Mouse (Mus musculus) heart, adult 11 months (tissue): ENCODE measurements around the gene Auts2.

Source experiments
- DNase-seq: peaks from one replicate; pipeline ENCODE4 v3.0.0; 2022

Gene Auts2

GRCm38 (mm10) chr5:131828607-131829006, 714.5 kb downstream of the Auts2 start:
- DNase-seq = no peak

DNA sequence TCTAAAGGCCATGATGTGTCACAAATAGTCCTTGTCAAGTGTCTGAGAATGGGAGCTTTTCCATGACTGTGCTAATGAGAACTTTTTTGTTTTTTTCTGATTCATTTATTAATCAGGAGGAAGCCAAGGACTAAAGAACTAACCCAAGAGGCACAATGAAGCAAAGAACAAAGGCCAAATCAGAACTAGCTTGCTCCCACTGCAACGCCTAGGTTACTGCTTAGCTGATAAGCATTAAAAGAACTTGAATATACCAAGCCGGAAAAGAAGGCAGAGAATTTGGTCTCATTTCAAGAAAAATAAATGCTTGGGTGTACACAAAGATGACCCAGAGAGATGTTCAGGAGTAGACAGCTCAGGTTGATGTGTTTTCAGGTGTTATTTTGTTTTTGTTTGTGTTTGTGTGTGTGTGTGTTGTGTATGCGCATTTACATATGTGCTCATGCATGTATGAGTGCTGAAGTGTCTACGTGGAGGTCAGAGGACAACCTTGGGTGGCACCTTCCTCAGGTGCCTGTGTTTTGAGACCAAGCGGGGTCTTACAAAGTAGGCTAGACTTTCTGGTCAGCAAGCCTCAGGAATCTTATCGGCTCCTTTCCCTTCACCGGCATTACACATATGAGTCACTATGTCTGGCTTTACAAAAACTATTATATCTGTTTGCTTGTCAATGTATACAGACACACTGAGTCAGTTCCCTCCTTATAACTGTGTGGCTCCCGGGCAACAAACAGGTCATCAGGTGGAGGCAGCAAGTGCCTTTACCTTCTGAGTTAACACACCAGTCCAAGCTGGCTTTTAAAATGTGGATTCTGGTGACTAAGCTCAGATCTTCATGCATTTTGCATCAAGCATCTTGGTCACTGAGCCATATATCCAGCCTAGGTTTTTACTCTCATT, 716.5 kb downstream of the Auts2 start:
- DNase-seq = peak; percentile 68

DNA sequence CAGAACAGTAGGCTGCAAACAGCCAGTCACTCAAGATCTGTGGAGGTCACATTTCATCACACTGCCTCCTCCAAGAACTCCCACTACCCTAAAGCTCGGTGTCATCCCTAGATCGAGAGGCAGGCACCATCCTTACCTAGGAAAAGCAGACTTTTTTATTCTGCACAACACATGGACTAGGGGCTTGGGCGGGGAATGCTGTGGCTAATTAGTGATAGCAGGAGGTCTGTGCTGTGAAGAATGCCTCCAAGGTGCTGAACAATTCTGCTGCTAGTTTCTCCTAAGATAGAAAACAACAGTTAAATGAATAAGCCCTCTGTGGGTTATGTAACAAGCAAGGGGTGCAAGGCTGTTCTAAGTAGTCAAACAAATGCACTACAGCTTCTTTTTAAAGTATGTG, 717.7 kb downstream of the Auts2 start:
- DNase-seq = no peak

- peak; percentile 79 for DNase-seq
Observed at GRCm38 (mm10) chr5:131824197-131824991, 718.8 kb downstream of the Auts2 start.

DNA sequence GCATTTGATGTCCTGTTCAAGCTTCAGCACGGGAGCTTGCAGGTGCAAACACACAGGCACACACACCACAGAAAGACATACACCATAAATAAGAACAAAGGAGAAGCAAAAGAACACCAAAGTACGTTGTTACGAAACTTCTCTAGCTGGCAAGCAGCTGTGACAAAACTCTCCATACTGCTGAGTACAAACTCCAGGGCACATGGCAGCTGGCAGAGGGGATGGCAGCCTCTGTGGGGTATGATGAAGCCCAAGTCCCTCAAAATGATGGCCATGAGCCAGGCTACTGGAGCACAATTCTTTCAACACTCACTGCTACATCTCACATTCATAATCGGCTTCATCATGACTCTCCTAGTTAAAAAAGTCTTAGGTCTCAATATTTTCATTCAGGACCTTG, 721.7 kb downstream of the Auts2 start:
- DNase-seq = no peak

DNA sequence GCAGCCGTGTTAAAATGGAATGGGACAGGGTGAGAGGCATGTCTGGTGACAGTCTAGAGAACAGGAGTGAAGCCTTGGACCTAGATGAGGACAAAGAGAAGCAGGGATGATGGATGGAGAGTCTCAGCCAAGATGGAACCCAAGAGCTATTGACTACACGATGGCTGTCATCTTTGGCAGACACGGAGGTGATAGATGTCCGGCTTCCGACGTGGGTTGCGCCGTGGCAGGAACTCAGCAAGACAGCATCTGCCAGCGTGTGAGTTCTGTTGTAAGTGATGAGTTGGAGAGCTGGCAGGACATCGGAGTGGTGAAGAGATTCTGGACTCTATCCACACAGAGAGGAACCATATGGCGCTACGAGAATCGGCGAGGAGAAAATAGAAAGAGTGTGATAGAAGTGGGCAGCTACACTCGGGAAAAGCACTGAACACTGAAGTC, 723.9 kb downstream of the Auts2 start:
- peak; percentile 92 for DNase-seq

DNA sequence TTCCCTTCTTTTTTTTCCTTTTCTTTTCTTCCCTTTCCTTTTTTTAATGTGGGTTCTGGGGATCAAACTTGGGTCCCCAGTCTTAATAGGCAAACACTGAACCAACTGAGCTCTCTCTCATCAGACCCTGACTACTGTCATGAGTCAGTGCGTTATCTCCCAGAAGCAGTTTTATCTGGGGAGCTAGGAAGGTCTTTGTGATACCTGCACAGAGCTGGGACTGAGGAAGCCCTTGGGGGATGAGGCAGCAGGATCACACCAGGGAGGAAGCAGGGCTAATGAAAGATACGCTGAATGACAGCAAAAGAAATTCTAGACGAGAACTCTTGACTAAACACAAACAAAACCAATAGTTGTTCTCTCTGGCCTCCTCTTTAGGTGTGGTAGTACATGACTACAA, 727.6 kb downstream of the Auts2 start:
- no peak for DNase-seq

DNA sequence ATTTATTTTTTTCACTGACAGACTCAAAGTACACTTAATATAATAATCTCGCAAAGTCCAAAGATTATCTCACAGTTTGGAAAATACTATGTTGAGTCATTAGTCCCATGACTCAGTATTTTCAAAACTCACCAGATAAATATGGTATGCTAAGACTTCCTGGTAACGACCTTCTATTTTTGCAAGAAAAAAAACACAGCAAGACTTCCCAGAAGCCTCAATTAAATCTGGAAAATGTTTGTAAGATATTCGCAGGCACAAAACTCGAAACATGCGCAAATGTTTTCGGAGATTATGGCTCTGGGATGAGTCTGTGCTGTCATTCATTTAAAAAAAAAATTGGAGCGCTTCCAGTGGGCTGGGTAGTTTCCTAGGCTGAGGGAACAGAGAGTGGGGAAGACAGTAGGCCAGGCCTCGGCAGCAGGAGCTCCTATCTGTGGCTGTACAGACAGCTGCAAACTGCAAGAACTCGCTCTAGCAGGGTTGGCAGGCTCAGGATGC, 728.6 kb downstream of the Auts2 start:
- DNase-seq = peak; percentile 97

GRCm38 (mm10) chr5:131813952-131814502, 729.1 kb downstream of the Auts2 start:
- DNase-seq = peak; percentile 96

DNA sequence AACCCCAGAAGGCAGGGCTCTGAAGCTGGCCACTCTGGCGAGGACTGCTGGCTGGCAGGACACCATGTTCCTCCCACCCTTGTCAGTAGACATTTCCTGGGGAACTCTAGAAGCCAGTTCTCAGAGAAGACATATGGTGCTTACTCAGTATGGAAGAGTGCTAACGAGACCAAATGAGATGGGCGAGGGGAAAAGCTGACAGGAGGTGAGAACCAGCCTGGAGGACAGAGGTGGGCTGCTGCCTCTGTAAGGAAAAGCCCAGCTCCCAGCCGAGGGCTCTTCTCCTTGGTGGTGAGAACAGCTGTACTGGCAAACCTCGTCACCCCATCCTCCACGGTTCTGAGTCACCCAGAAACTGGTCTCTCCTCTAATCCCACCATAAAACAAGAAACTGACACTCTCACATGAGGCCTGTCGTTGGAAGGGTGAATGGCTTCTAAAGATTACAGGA, 729.8 kb downstream of the Auts2 start:
- DNase-seq = peak; percentile 94

DNA sequence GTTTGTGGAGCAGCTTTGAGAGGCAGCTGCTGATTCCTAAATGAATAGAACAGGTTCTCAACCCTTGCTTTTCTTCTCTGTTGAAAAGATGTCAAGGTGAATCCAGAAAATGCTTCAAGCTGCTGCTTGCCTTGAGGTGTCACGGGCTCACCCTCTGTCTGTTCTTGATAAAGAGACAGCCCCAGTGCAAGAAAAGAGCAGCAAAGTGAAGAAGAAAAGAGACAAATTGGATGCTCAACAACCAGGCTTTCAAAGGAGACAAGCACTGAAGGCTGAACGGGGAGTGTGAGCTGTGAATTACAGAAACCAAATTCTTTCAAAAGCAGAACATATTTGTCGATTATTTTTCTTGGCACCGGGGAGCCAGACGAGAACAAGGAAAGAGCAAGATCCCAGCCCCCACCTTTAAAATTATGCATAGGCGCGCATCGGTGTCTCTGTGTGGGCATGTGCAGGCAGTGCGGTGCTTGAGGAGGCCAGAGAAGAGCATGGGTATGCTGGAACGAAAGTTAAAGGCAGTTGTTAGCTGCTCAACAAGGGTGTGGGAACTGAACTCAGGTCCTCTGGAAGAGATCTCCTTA, 730.6 kb downstream of the Auts2 start:
- peak; percentile 92 for DNase-seq

- no peak for DNase-seq
Observed at GRCm38 (mm10) chr5:131806350-131806749, 736.8 kb downstream of the Auts2 start.

GRCm38 (mm10) chr5:131805277-131805676, 737.9 kb downstream of the Auts2 start:
- DNase-seq = peak; percentile 78

GRCm38 (mm10) chr5:131803609-131804008, 739.5 kb downstream of the Auts2 start:
- no peak for DNase-seq

- DNase-seq = no peak
Observed at GRCm38 (mm10) chr5:131802340-131803036, 740.7 kb downstream of the Auts2 start.

- no peak for DNase-seq
Observed at GRCm38 (mm10) chr5:131801924-131802323, 741.2 kb downstream of the Auts2 start.

DNA sequence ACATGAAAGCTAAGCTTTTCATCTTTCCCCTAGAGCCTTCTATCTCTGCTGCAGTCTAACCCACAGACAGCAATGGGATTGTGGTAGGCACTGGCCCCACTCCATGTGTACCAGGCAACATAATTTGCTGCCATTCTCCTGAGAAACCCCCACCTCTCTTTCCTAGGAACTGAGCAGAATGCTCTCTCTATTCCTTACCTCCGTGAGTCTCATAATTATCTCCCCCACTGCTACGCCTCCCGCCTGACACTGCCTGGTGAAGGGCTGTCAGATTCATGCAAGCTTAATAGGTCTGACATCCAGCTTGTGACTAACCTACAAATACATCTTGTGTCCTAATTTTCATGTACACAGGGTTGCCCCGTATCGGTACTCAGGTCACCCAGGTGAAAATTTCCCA, 744.8 kb downstream of the Auts2 start:
- no peak for DNase-seq

- no peak for DNase-seq
Observed at GRCm38 (mm10) chr5:131797044-131797443, 746.1 kb downstream of the Auts2 start.

DNA sequence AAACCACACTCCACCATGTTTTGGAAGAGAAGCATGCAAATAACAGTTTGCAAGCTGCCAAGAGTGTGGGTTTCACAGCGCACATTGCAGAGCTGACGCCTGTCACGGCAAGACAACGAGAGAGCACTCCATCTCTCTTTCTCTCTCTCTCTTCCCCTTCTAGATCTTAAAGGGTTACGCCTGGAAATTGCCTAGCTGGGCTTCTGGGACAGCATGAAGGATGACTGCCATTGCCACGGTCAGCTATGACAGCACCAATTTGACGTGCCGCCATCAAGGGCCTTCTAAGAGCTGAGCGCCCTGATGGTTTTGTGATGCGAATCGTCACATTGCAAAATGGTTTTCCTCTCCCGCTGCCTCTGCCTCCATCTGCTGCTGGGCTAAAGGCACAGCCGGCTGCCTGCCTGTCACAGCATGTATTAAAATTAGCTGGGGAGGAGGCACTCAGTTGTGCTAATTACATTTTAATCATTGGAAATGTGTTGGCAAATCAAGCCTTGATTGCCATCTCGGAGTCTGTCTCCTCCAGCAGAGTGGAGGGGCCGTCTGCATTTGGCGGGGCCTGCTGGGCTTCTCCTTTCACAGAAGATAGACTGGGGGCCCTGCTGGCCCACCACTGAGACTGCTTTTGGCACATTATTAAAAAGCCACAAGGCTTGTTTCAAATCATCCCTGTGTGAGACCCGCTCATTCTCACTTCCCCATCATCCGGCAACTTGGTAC, 748.6 kb downstream of the Auts2 start:
- no peak for DNase-seq

- no peak for DNase-seq
Observed at GRCm38 (mm10) chr5:131789601-131790000, 753.5 kb downstream of the Auts2 start.

DNA sequence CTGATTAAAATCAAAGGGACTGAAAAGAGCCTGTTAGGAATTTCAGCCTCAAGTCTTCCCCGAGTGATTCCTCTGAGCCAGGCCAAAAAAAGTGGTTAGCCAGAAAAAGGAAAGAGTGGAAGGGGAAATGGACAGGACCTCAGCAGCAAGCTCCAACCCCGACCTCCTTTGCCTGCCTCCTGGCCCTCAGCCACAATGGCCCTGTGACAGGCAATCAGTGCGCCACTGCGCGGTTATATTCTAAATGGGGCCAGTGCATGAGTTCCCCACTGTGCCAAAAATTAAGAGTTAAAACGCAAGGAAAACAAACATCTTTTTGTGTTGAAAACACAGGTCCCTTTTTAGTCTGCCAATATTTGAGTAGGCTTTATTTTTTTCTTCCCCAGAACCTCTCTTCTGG, 755.1 kb downstream of the Auts2 start:
- peak; percentile 91 for DNase-seq

DNA sequence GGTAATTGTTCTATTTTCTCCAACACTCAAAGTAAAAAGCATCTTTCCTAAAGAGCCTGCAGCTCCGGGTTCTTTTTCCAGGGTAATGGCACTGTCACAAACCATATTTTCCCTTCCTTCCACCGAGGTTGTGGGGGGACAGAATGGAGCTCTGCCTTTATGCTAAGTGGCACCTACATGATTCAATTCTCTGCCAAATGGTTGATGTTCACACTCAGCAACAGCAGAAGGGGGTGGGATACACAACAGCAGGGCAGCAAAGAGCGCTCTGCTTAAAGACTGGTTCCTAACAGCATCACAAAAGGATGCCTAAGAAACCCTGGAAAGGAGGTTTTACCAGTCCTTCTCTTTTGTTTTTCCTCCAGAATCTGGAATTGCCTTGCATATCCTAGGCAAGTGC, 759.9 kb downstream of the Auts2 start:
- no peak for DNase-seq
